Mouse (Mus musculus): ENCODE data around the gene Wdr49.
"Not testable (repeated sequence)": the region's sequence is repeated elsewhere in the genome, so short reads cannot be mapped to it uniquely, and the experiment has no call there.

Gene Wdr49

GRCm38 (mm10) chr3:75301072-75301471 lies 180.9 kb downstream of the Wdr49 start:
- in situ Hi-C loops (cut with MboI, MseI): no loop called here

GRCm38 (mm10) chr3:75299464-75299863 lies 182.5 kb downstream of the Wdr49 start:
- in situ Hi-C loops (cut with MboI, MseI): not testable (repeated sequence)

- in situ Hi-C loops (cut with MboI, MseI): no loop called here
These were observed 184.2 kb downstream of the Wdr49 start for GRCm38 (mm10) chr3:75297758-75298111.

GRCm38 (mm10) chr3:75297026-75297757 lies 184.8 kb downstream of the Wdr49 start:
- in situ Hi-C loops (cut with MboI, MseI): no loop called here

- in situ Hi-C loops (cut with MboI, MseI): no loop called here
These were observed 188.7 kb downstream of the Wdr49 start for GRCm38 (mm10) chr3:75293243-75293642.

- in situ Hi-C loops (cut with MboI, MseI): no loop called here
These were observed 204.5 kb downstream of the Wdr49 start for GRCm38 (mm10) chr3:75277455-75277854.

GRCm38 (mm10) chr3:75276522-75276921 lies 205.4 kb downstream of the Wdr49 start:
- in situ Hi-C loops (cut with MboI, MseI): no loop called here

GRCm38 (mm10) chr3:75275127-75275526 lies 206.8 kb downstream of the Wdr49 start:
- in situ Hi-C loops (cut with MboI, MseI): no loop called here

GRCm38 (mm10) chr3:75269978-75270377 lies 212.0 kb downstream of the Wdr49 start, which contains the start of gene Serpini2:
TSS of gene Serpini2 (minus strand) at chr3:75270078.
- in situ Hi-C loops (cut with MboI, MseI): no loop called here

GRCm38 (mm10) chr3:75259356-75259755 lies 222.6 kb downstream of the Wdr49 start:
- in situ Hi-C loops (cut with MboI, MseI): no loop called here

All from regulatory T cell (primary cell).